Mouse (Mus musculus) liver, embryonic 12.5 days (tissue): Measurements from ENCODE around the gene Agbl3. TPM values are rescaled to one million over a fixed set of nuclear protein-coding genes. Genes with fewer than 3 reads are reported as not detected.
A peak's percentile ranks its signal among the peaks of the same experiment; 100 is the strongest.

Source experiments
- ATAC-seq: fragments of 200-750 bp; cut with Nextera tagmentation; 2 replicates; pipeline ENCODE4 v1.8.0; 2017; ENCODE audit warnings: moderate number of reproducible peaks, mild to moderate bottlenecking, moderate library complexity
- H3K27ac ChIP-seq: fragments of 300-500 bp; sonication (generic); 2 replicates; pipeline ENCODE4 v1.5.1; 2016; ENCODE audit warnings: mild to moderate bottlenecking
- H3K27me3 ChIP-seq: fragments of 300-500 bp; sonication (generic); replicated peaks from 2 replicates; pipeline ENCODE4 v1.6.1; 2016; ENCODE audit warnings: mild to moderate bottlenecking, moderate library complexity
- H3K36me3 ChIP-seq: fragments of 300-500 bp; sonication (generic); 2 replicates; pipeline ENCODE4 v1.6.1; 2016; ENCODE audit warnings: mild to moderate bottlenecking, moderate library complexity
- H3K4me1 ChIP-seq: fragments of 300-500 bp; sonication (generic); 2 replicates; pipeline ENCODE4 v1.6.1; 2016
- H3K4me2 ChIP-seq: fragments of 300-500 bp; sonication (generic); 2 replicates; pipeline ENCODE4 v1.6.1; 2016; ENCODE audit warnings: mild to moderate bottlenecking, moderate library complexity
- H3K4me3 ChIP-seq: fragments of 300-500 bp; sonication (generic); 2 replicates; pipeline ENCODE4 v1.5.1; 2016; ENCODE audit warnings: mild to moderate bottlenecking, moderate library complexity
- H3K9ac ChIP-seq: fragments of 300-500 bp; sonication (generic); 2 replicates; pipeline ENCODE4 v1.6.1; 2016; ENCODE audit warnings: mild to moderate bottlenecking, moderate library complexity
- H3K9me3 ChIP-seq: fragments of 300-500 bp; sonication (generic); replicated peaks from 2 replicates; pipeline ENCODE4 v1.6.1; 2016; ENCODE audit warnings: mild to moderate bottlenecking, moderate library complexity
- WGBS: fragments of 180-500 bp; shearing (Covaris S2); methylation state at CpG from one replicate; pipeline ENCODE4 v1.1.7; 2016; ENCODE audit not compliant: insufficient replicate concordance; 5-methylcytosine and 5-hydroxymethylcytosine counted together
- polyA plus RNA-seq: library from polyadenylated mRNA; unstranded; fragments of >200 nt; fragmentation: Nextera tagmentation; extraction: Ambion mirVana; gene quantifications from 2 replicates; pipeline ENCODE4 v1.2.1, GENCODE M21; 2016

Agbl3 gene
- polyA plus RNA-seq, 1 experiment from 2014 or later = 6.0 TPM

GRCm38 (mm10) chr6:34867995-34868350 is 87.7 kb downstream of the Agbl3 start:
- Histone ChIP-seq H3K9me3 (no peaks in the 10 kb centered on the region), H3K4me3 (0 out of 2 replicates have a peak overlapping the region, but pooled peaks have one; percentile 12), H3K27me3 (no peaks in the 10 kb centered on the region), H3K4me2 (peak overlapping the region; percentile 64), H3K27ac (peak overlapping the region; percentile 92), H3K9ac (peak overlapping the region; percentile 62; the same call in 1 of the 2 replicates), H3K36me3 (peaks cover 7% of the 10 kb centered on the region), H3K4me1 (peaks cover 89% of the 10 kb centered on the region)
- ATAC-seq = no peak
- 61% methylated on average over 10 of the region's 10 CpGs for WGBS

GRCm38 (mm10) chr6:34868507-34869217 is 88.4 kb downstream of the Agbl3 start:
- Histone ChIP-seq H3K4me3 (peak overlapping the region; percentile 12; the same call in 1 of the 2 replicates), H3K4me2 (peak overlapping the region; percentile 64), H3K36me3 (peaks cover 14% of the 10 kb centered on the region), H3K27ac (peak overlapping the region; percentile 92), H3K27me3 (no peaks in the 10 kb centered on the region), H3K4me1 (peaks cover 90% of the 10 kb centered on the region), H3K9me3 (no peaks in the 10 kb centered on the region), H3K9ac (peak overlapping the region; percentile 62)
- peak; percentile 46 for ATAC-seq
- 40% methylated on average over 20 of the region's 20 CpGs for whole genome bisulfite sequencing

- Histone ChIP-seq H3K9me3 (no peaks in the 10 kb centered on the region), H3K27ac (peak overlapping the region; percentile 92), H3K4me3 (peak overlapping the region; percentile 36), H3K4me2 (peak overlapping the region; percentile 64), H3K4me1 (peaks cover 91% of the 10 kb centered on the region), H3K27me3 (no peaks in the 10 kb centered on the region), H3K36me3 (peaks cover 21% of the 10 kb centered on the region), H3K9ac (peak overlapping the region; percentile 62)
- 16% methylated on average over 13 of the region's 13 CpGs for WGBS
- peak; percentile 62 for ATAC-seq
Observed at GRCm38 (mm10) chr6:34869225-34869915, 89.1 kb downstream of the Agbl3 start.

- H3K36me3 ChIP-seq = peaks cover 21% of the 10 kb centered on the region
- no peaks in the 10 kb centered on the region for H3K27me3 ChIP-seq
- H3K4me2 ChIP-seq = peak overlapping the region; percentile 64
- H3K9me3 ChIP-seq = no peaks in the 10 kb centered on the region
- H3K4me3 ChIP-seq = no peak overlapping the region; the same call in 1 of the 2 replicates
- 41% methylated on average over 5 of the region's 5 CpGs for WGBS
- H3K9ac ChIP-seq = peak overlapping the region; percentile 62
- peaks cover 95% of the 10 kb centered on the region for H3K4me1 ChIP-seq
- ATAC-seq = no peak
- peak overlapping the region; percentile 92 for H3K27ac ChIP-seq
Observed at GRCm38 (mm10) chr6:34870136-34870535, 89.9 kb downstream of the Agbl3 start.

- Histone ChIP-seq H3K36me3 (peaks cover 21% of the 10 kb centered on the region), H3K4me2 (no peak overlapping the region), H3K27ac (peak overlapping the region; percentile 92), H3K9me3 (no peaks in the 10 kb centered on the region), H3K27me3 (no peaks in the 10 kb centered on the region), H3K4me1 (peaks cover 95% of the 10 kb centered on the region), H3K9ac (no peak overlapping the region), H3K4me3 (no peak overlapping the region)
- no peak for ATAC-seq
- WGBS = 71% methylated on average over 5 of the region's 5 CpGs
Observed at GRCm38 (mm10) chr6:34870724-34871123, 90.5 kb downstream of the Agbl3 start.

GRCm38 (mm10) chr6:34871929-34872328 is 91.7 kb downstream of the Agbl3 start:
- no peak for ATAC-seq
- Histone ChIP-seq H3K27me3 (no peaks in the 10 kb centered on the region), H3K4me3 (no peak overlapping the region), H3K36me3 (peaks cover 21% of the 10 kb centered on the region), H3K4me1 (peaks cover 95% of the 10 kb centered on the region), H3K9me3 (no peaks in the 10 kb centered on the region), H3K27ac (peak overlapping the region; percentile 95), H3K9ac (no peak overlapping the region), H3K4me2 (no peak overlapping the region)
- WGBS = 76% methylated on average over 7 of the region's 7 CpGs

- H3K36me3 ChIP-seq = peaks cover 21% of the 10 kb centered on the region
- H3K27me3 ChIP-seq = no peaks in the 10 kb centered on the region
- no peak for ATAC-seq
- H3K4me2 ChIP-seq = no peak overlapping the region
- no peak overlapping the region for H3K9ac ChIP-seq
- H3K4me3 ChIP-seq = no peak overlapping the region
- no peaks in the 10 kb centered on the region for H3K9me3 ChIP-seq
- 77% methylated on average over 10 of the region's 10 CpGs for WGBS
- H3K4me1 ChIP-seq = peaks cover 91% of the 10 kb centered on the region
- peak overlapping the region; percentile 95 for H3K27ac ChIP-seq
Observed at GRCm38 (mm10) chr6:34872871-34873270, 92.6 kb downstream of the Agbl3 start.

GRCm38 (mm10) chr6:34874101-34874921 is 94.1 kb downstream of the Agbl3 start:
- Histone ChIP-seq H3K27ac (peak overlapping the region; percentile 95), H3K4me3 (peak overlapping the region; percentile 84), H3K27me3 (no peaks in the 10 kb centered on the region), H3K4me1 (peaks cover 91% of the 10 kb centered on the region), H3K4me2 (peak overlapping the region; percentile 88), H3K9ac (peak overlapping the region; percentile 93), H3K9me3 (no peaks in the 10 kb centered on the region), H3K36me3 (peaks cover 26% of the 10 kb centered on the region)
- peak; percentile 58 for ATAC-seq
- WGBS = 13% methylated on average over 21 of the region's 21 CpGs

GRCm38 (mm10) chr6:34875268-34875761 is 95.1 kb downstream of the Agbl3 start:
- 27% methylated on average over 15 of the region's 15 CpGs for WGBS
- Histone ChIP-seq H3K4me2 (peak overlapping the region; percentile 88), H3K27ac (peak overlapping the region; percentile 95), H3K4me3 (peak overlapping the region; percentile 84), H3K4me1 (peaks cover 81% of the 10 kb centered on the region), H3K36me3 (peaks cover 36% of the 10 kb centered on the region), H3K9ac (peak overlapping the region; percentile 93), H3K9me3 (no peaks in the 10 kb centered on the region), H3K27me3 (no peaks in the 10 kb centered on the region)
- peak; percentile 1; the same call in 1 of the 2 replicates for ATAC-seq

- peak overlapping the region; percentile 88 for H3K4me2 ChIP-seq
- H3K27ac ChIP-seq = peak overlapping the region; percentile 95
- H3K36me3 ChIP-seq = peaks cover 45% of the 10 kb centered on the region
- peak overlapping the region; percentile 84 for H3K4me3 ChIP-seq
- no peaks in the 10 kb centered on the region for H3K9me3 ChIP-seq
- peak; percentile 60 for ATAC-seq
- WGBS = 13% methylated on average over 12 of the region's 12 CpGs
- peaks cover 72% of the 10 kb centered on the region for H3K4me1 ChIP-seq
- peak overlapping the region; percentile 93 for H3K9ac ChIP-seq
- H3K27me3 ChIP-seq = no peaks in the 10 kb centered on the region
Observed at GRCm38 (mm10) chr6:34875966-34876834, 96.0 kb downstream of the Agbl3 start.

GRCm38 (mm10) chr6:34876835-34877156 is 96.6 kb downstream of the Agbl3 start:
- H3K36me3 ChIP-seq = peaks cover 51% of the 10 kb centered on the region
- H3K9ac ChIP-seq = peak overlapping the region; percentile 93
- WGBS = 12% methylated on average over 2 of the region's 2 CpGs
- peak overlapping the region; percentile 88 for H3K4me2 ChIP-seq
- H3K27me3 ChIP-seq = no peaks in the 10 kb centered on the region
- H3K4me3 ChIP-seq = peak overlapping the region; percentile 84
- H3K4me1 ChIP-seq = peaks cover 71% of the 10 kb centered on the region
- no peaks in the 10 kb centered on the region for H3K9me3 ChIP-seq
- H3K27ac ChIP-seq = peak overlapping the region; percentile 95
- ATAC-seq = peak; percentile 75
